Mouse (Mus musculus) intestine, embryonic 14.5 days (tissue): ENCODE measurements around the gene Cfap161. TPM values are rescaled to one million over a fixed set of nuclear protein-coding genes. Genes with fewer than 3 reads are reported as not detected.

ENCODE experiments used
- ATAC-seq: fragments of 200-750 bp; cut with Nextera tagmentation; replicated peaks from 2 replicates; pipeline ENCODE4 v1.8.0; 2017; ENCODE audit warnings: low read depth, moderate number of reproducible peaks, moderate TSS enrichment, moderate library complexity; ENCODE audit not compliant: low FRiP score, low TSS enrichment
- DNase-seq: peaks from one replicate; pipeline ENCODE4 v3.0.0-alpha.2; 2018; ENCODE audit warnings: low spot score
- H3K27ac ChIP-seq: fragments of 300-500 bp; sonication (generic); 2 replicates; pipeline ENCODE4 v1.5.1; 2014; ENCODE audit warnings: low read depth, mild to moderate bottlenecking, control low read depth
- H3K27me3 ChIP-seq: fragments of 300-500 bp; sonication (generic); replicated peaks from 2 replicates; pipeline ENCODE4 v1.6.1; 2014; ENCODE audit warnings: low read length, control low read depth; ENCODE audit not compliant: control insufficient read depth, insufficient read depth
- H3K36me3 ChIP-seq: fragments of 300-500 bp; sonication (generic); 2 replicates; pipeline ENCODE4 v1.6.1; 2014; ENCODE audit warnings: low read length, control low read depth; ENCODE audit not compliant: control insufficient read depth, insufficient read depth
- H3K4me1 ChIP-seq: fragments of 300-500 bp; sonication (generic); replicated peaks from 2 replicates; pipeline ENCODE4 v1.6.1; 2014; ENCODE audit warnings: low read length, control low read depth, mixed read lengths; ENCODE audit not compliant: control insufficient read depth, insufficient read depth
- H3K4me2 ChIP-seq: fragments of 300-500 bp; sonication (generic); 2 replicates; pipeline ENCODE4 v1.6.1; 2014; ENCODE audit warnings: low read length
- H3K4me3 ChIP-seq: fragments of 300-500 bp; sonication (generic); 2 replicates; pipeline ENCODE4 v1.5.1; 2014; ENCODE audit warnings: low read depth, low read length, control low read depth, mixed read lengths
- H3K9ac ChIP-seq: fragments of 300-500 bp; sonication (generic); 2 replicates; pipeline ENCODE4 v1.6.1; 2014; ENCODE audit warnings: mild to moderate bottlenecking, low read length
- H3K9me3 ChIP-seq: fragments of 300-500 bp; sonication (generic); 2 replicates; pipeline ENCODE4 v1.6.1; 2016; ENCODE audit warnings: low read length, control low read depth; ENCODE audit not compliant: control insufficient read depth
- WGBS: fragments of 180-500 bp; shearing (Covaris S2); extraction: QIAGEN DNeasy Blood & Tissue Kit; methylation state at CpG from one replicate; pipeline ENCODE4 v1.1.7; 2014; 5-methylcytosine and 5-hydroxymethylcytosine counted together
- polyA plus RNA-seq: library from polyadenylated mRNA; unstranded; fragments of >200 nt; fragmentation: Nextera tagmentation; extraction: Ambion mirVana; gene quantifications from 2 replicates; pipeline ENCODE4 v1.2.1, GENCODE M21; 2014

The Cfap161 gene
- polyA plus RNA-seq, 1 experiment from 2014 or later = 0.45 TPM

- Histone ChIP-seq H3K4me1 (peaks cover 11% of the 10 kb centered on the region), H3K36me3 (no peaks in the 10 kb centered on the region), H3K4me3 (no peak overlapping the region), H3K27ac (no peak overlapping the region), H3K4me2 (no peak overlapping the region), H3K9ac (no peak overlapping the region), H3K27me3 (no peaks in the 10 kb centered on the region), H3K9me3 (no peaks in the 10 kb centered on the region)
- no peak for DNase-seq
- ATAC-seq = no peak
- WGBS = 89% methylated on average over 5 of the region's 5 CpGs
Measured at GRCm38 (mm10) chr7:83816886-83817285, 22.2 kb upstream of the Cfap161 start.

- Histone ChIP-seq H3K4me1 (peaks cover 20% of the 10 kb centered on the region), H3K27me3 (no peaks in the 10 kb centered on the region), H3K36me3 (no peaks in the 10 kb centered on the region), H3K4me2 (no peak overlapping the region), H3K27ac (no peak overlapping the region), H3K4me3 (no peak overlapping the region), H3K9ac (no peak overlapping the region), H3K9me3 (no peaks in the 10 kb centered on the region)
- no peak for DNase-seq
- no peak for ATAC-seq
- 78% methylated on average over 1 of the region's 1 CpGs for WGBS
Measured at GRCm38 (mm10) chr7:83815646-83816045, 21.0 kb upstream of the Cfap161 start.

GRCm38 (mm10) chr7:83813993-83814392, 19.3 kb upstream of the Cfap161 start:
- DNase-seq (peak; percentile 67), ATAC-seq (peak; percentile 71)
- Histone ChIP-seq H3K9me3 (no peaks in the 10 kb centered on the region), H3K9ac (0 out of 2 replicates have a peak overlapping the region, but pooled peaks have one; percentile 11), H3K27ac (peak overlapping the region; percentile 80), H3K4me1 (peaks cover 26% of the 10 kb centered on the region), H3K4me3 (no peak overlapping the region), H3K27me3 (no peaks in the 10 kb centered on the region), H3K36me3 (no peaks in the 10 kb centered on the region), H3K4me2 (no peak overlapping the region)
- 14% methylated on average over 4 of the region's 4 CpGs for WGBS

GRCm38 (mm10) chr7:83813465-83813864, 18.8 kb upstream of the Cfap161 start:
- Histone ChIP-seq H3K9me3 (no peaks in the 10 kb centered on the region), H3K4me1 (peaks cover 26% of the 10 kb centered on the region), H3K27me3 (no peaks in the 10 kb centered on the region), H3K4me2 (peak overlapping the region; percentile 5; the same call in 1 of the 2 replicates), H3K36me3 (no peaks in the 10 kb centered on the region), H3K27ac (peak overlapping the region; percentile 80), H3K9ac (no peak overlapping the region), H3K4me3 (no peak overlapping the region)
- DNase-seq (no peak), ATAC-seq (0 out of 2 replicates have a peak, but pooled peaks have one; percentile 22)
- 14% methylated on average over 3 of the region's 3 CpGs for WGBS

- Histone ChIP-seq H3K27ac (peak overlapping the region; percentile 80), H3K4me3 (no peak overlapping the region), H3K4me2 (no peak overlapping the region), H3K27me3 (no peaks in the 10 kb centered on the region), H3K4me1 (peaks cover 26% of the 10 kb centered on the region), H3K9me3 (no peaks in the 10 kb centered on the region), H3K9ac (no peak overlapping the region), H3K36me3 (no peaks in the 10 kb centered on the region)
- no peak for ATAC-seq
- no peak for DNase-seq
- WGBS = 78% methylated on average over 6 of the region's 6 CpGs
Measured at GRCm38 (mm10) chr7:83813016-83813415, 18.3 kb upstream of the Cfap161 start.

GRCm38 (mm10) chr7:83812581-83812980, 17.9 kb upstream of the Cfap161 start:
- WGBS = 78% methylated on average over 10 of the region's 10 CpGs
- H3K4me1 ChIP-seq = peaks cover 26% of the 10 kb centered on the region
- DNase-seq (no peak), ATAC-seq (no peak)
- H3K4me3 ChIP-seq = no peak overlapping the region
- H3K9me3 ChIP-seq = no peaks in the 10 kb centered on the region
- H3K27ac ChIP-seq = peak overlapping the region; percentile 80; the same call in 1 of the 2 replicates
- H3K27me3 ChIP-seq = no peaks in the 10 kb centered on the region
- no peak overlapping the region for H3K4me2 ChIP-seq
- H3K9ac ChIP-seq = no peak overlapping the region
- no peaks in the 10 kb centered on the region for H3K36me3 ChIP-seq

GRCm38 (mm10) chr7:83811916-83812315, 17.2 kb upstream of the Cfap161 start:
- DNase-seq = no peak
- WGBS = 48% methylated on average over 8 of the region's 8 CpGs
- H3K4me2 ChIP-seq = no peak overlapping the region
- H3K27me3 ChIP-seq = no peaks in the 10 kb centered on the region
- H3K9ac ChIP-seq = no peak overlapping the region
- no peak for ATAC-seq
- peak overlapping the region; percentile 80; the same call in 1 of the 2 replicates for H3K27ac ChIP-seq
- no peaks in the 10 kb centered on the region for H3K9me3 ChIP-seq
- H3K36me3 ChIP-seq = no peaks in the 10 kb centered on the region
- H3K4me3 ChIP-seq = no peak overlapping the region
- peaks cover 26% of the 10 kb centered on the region for H3K4me1 ChIP-seq

- Histone ChIP-seq H3K9me3 (no peaks in the 10 kb centered on the region), H3K9ac (no peak overlapping the region), H3K36me3 (no peaks in the 10 kb centered on the region), H3K27me3 (no peaks in the 10 kb centered on the region), H3K4me2 (no peak overlapping the region), H3K27ac (peak overlapping the region; percentile 64; the same call in 1 of the 2 replicates), H3K4me3 (no peak overlapping the region), H3K4me1 (peaks cover 26% of the 10 kb centered on the region)
- ATAC-seq (no peak), DNase-seq (no peak)
- 80% methylated on average over 4 of the region's 4 CpGs for WGBS
Measured at GRCm38 (mm10) chr7:83811461-83811860, 16.8 kb upstream of the Cfap161 start.
